Mouse (Mus musculus) C2C12 (cell line): ENCODE measurements around the gene Tmem255b.

ENCODE experiments used
- CTCF ChIP-seq: IDR thresholded peaks from one replicate; pipeline ENCODE4 v1.5.1; 2011; ENCODE audit not compliant: control insufficient read depth, insufficient read depth, insufficient read length
- USF1 ChIP-seq: IDR thresholded peaks from one replicate; pipeline ENCODE4 v1.6.1; 2011; ENCODE audit warnings: low read depth, mild to moderate bottlenecking, control low read depth, moderate library complexity

DNA sequence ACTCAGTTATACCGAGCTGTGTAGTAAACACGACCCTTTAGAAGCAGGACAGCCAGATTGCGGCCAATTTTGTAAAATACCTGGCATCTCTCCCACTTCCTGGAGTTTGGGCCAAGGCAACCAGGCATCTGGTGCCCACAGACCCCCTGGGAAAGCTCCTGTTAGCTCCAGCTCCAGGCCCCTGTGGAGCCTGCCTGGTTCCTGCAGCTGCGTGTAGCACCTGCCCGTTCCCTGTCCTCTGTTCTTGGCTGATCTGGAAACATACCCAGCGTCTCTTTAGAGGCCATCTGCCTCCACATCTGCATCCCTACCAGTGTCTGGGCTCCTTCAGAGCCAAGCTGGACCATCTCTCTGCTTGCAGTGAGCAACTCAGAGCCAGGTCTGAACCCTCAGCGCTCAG is 4.6 kb upstream of the Tmem255b start:
- TF ChIP-seq CTCF (no peak), USF1 (no peak)
